Mouse (Mus musculus): ENCODE measurements at regions not wholly inside any gene's neighbourhood (a gene's known extent, or its start where the extent isn't known, plus 50 kb on each side); places are given as distances from the start of the nearest gene placed in this dataset.

- Histone ChIP-seq H3K9ac (no peak overlapping the region), H3K4me3 (replicated peaks) (no peak overlapping the region), H3K27ac (no peak overlapping the region), H3K4me1 (replicated peaks) (no peaks in the 10 kb centered on the region), H3K9me3 (replicated peaks) (no peaks in the 10 kb centered on the region), H3K36me3 (no peaks in the 10 kb centered on the region), H3K27me3 (no peaks in the 10 kb centered on the region), H3K4me2 (no peak overlapping the region)
- WGBS (ENCODE audit: insufficient replicate concordance), result 60% methylated on average over 6 of the region's 6 CpGs
- no peak for DNase-seq
- no peak for ATAC-seq (ENCODE audit: low read depth)
Measured at GRCm38 (mm10) chr7:129791450-129791820, 199.8 kb downstream of the Wdr11 start.

- WGBS (ENCODE audit: insufficient replicate concordance), result 60% methylated on average over 2 of the region's 2 CpGs
- no peak for ATAC-seq (ENCODE audit: low read depth)
- H3K4me1 ChIP-seq (replicated peaks), result no peaks in the 10 kb centered on the region
Measured at GRCm38 (mm10) chr7:129793733-129794132, 202.1 kb downstream of the Wdr11 start.

GRCm38 (mm10) chr7:129794276-129794675 lies 202.6 kb downstream of the Wdr11 start:
- no peak overlapping the region for H3K27ac ChIP-seq
- H3K4me1 ChIP-seq (replicated peaks), result no peaks in the 10 kb centered on the region
- ATAC-seq (ENCODE audit: low read depth), result no peak
- H3K27me3 ChIP-seq, result no peaks in the 10 kb centered on the region
- H3K9ac ChIP-seq, result no peak overlapping the region
- WGBS (ENCODE audit: insufficient replicate concordance), result 59% methylated on average over 5 of the region's 5 CpGs
- H3K4me3 ChIP-seq (replicated peaks), result no peak overlapping the region
- H3K36me3 ChIP-seq, result no peaks in the 10 kb centered on the region
- DNase-seq, result no peak
- no peaks in the 10 kb centered on the region for H3K9me3 ChIP-seq (replicated peaks)
- no peak overlapping the region for H3K4me2 ChIP-seq

More at GRCm38 (mm10) chr7:129793733-129794132, 202.1 kb downstream of the Wdr11 start:
- no peaks in the 10 kb centered on the region for H3K27me3 ChIP-seq
- H3K9me3 ChIP-seq (replicated peaks), result no peaks in the 10 kb centered on the region
- no peaks in the 10 kb centered on the region for H3K36me3 ChIP-seq
- no peak for DNase-seq
- no peak overlapping the region for H3K4me3 ChIP-seq (replicated peaks)
- no peak overlapping the region for H3K4me2 ChIP-seq
- no peak overlapping the region for H3K27ac ChIP-seq
- H3K9ac ChIP-seq, result no peak overlapping the region

GRCm38 (mm10) chr7:129798525-129798924 lies 206.9 kb downstream of the Wdr11 start:
- H3K4me3 ChIP-seq (replicated peaks), result no peak overlapping the region
- WGBS (ENCODE audit: insufficient replicate concordance), result 70% methylated on average over 5 of the region's 5 CpGs
- H3K27ac ChIP-seq, result no peak overlapping the region
- H3K4me1 ChIP-seq (replicated peaks), result no peaks in the 10 kb centered on the region
- H3K9me3 ChIP-seq (replicated peaks), result no peaks in the 10 kb centered on the region
- H3K27me3 ChIP-seq, result no peaks in the 10 kb centered on the region
- H3K36me3 ChIP-seq, result no peaks in the 10 kb centered on the region
- H3K4me2 ChIP-seq, result no peak overlapping the region
- ATAC-seq (ENCODE audit: low read depth) (no peak), DNase-seq (no peak)
- H3K9ac ChIP-seq, result no peak overlapping the region

- 39% methylated on average over 6 of the region's 6 CpGs for WGBS (ENCODE audit: insufficient replicate concordance)
- Histone ChIP-seq H3K9me3 (replicated peaks) (no peaks in the 10 kb centered on the region), H3K9ac (no peak overlapping the region), H3K36me3 (no peaks in the 10 kb centered on the region), H3K27ac (no peak overlapping the region), H3K4me3 (replicated peaks) (no peak overlapping the region), H3K4me1 (replicated peaks) (no peaks in the 10 kb centered on the region), H3K27me3 (no peaks in the 10 kb centered on the region), H3K4me2 (no peak overlapping the region)
- no peak for ATAC-seq (ENCODE audit: low read depth)
- no peak for DNase-seq
Measured at GRCm38 (mm10) chr7:129800461-129800867, 208.8 kb downstream of the Wdr11 start.

- Histone ChIP-seq H3K4me2 (no peak overlapping the region), H3K9me3 (replicated peaks) (no peaks in the 10 kb centered on the region), H3K4me1 (replicated peaks) (no peaks in the 10 kb centered on the region), H3K27me3 (no peaks in the 10 kb centered on the region), H3K27ac (no peak overlapping the region), H3K9ac (no peak overlapping the region), H3K36me3 (no peaks in the 10 kb centered on the region), H3K4me3 (replicated peaks) (no peak overlapping the region)
- ATAC-seq (ENCODE audit: low read depth), result no peak
- DNase-seq, result no peak
- 60% methylated on average over 2 of the region's 2 CpGs for WGBS (ENCODE audit: insufficient replicate concordance)
Measured at GRCm38 (mm10) chr7:129801431-129801847, 209.8 kb downstream of the Wdr11 start.

GRCm38 (mm10) chr7:129802168-129802567 lies 210.5 kb downstream of the Wdr11 start:
- Histone ChIP-seq H3K4me3 (replicated peaks) (no peak overlapping the region), H3K36me3 (no peaks in the 10 kb centered on the region), H3K9ac (no peak overlapping the region), H3K27me3 (no peaks in the 10 kb centered on the region), H3K4me2 (no peak overlapping the region), H3K9me3 (replicated peaks) (no peaks in the 10 kb centered on the region), H3K4me1 (replicated peaks) (no peaks in the 10 kb centered on the region), H3K27ac (no peak overlapping the region)
- DNase-seq, result no peak
- WGBS (ENCODE audit: insufficient replicate concordance), result 82% methylated on average over 6 of the region's 6 CpGs
- ATAC-seq (ENCODE audit: low read depth), result no peak

GRCm38 (mm10) chr7:129805340-129805739 lies 213.7 kb downstream of the Wdr11 start:
- Histone ChIP-seq H3K27ac (no peak overlapping the region), H3K4me2 (no peak overlapping the region), H3K36me3 (no peaks in the 10 kb centered on the region), H3K9ac (no peak overlapping the region), H3K4me3 (replicated peaks) (no peak overlapping the region), H3K9me3 (replicated peaks) (no peaks in the 10 kb centered on the region), H3K4me1 (replicated peaks) (no peaks in the 10 kb centered on the region), H3K27me3 (no peaks in the 10 kb centered on the region)
- DNase-seq (no peak), ATAC-seq (ENCODE audit: low read depth) (no peak)
- 63% methylated on average over 5 of the region's 5 CpGs for WGBS (ENCODE audit: insufficient replicate concordance)

- Histone ChIP-seq H3K27me3 (no peaks in the 10 kb centered on the region), H3K4me1 (replicated peaks) (no peaks in the 10 kb centered on the region), H3K36me3 (no peaks in the 10 kb centered on the region), H3K4me3 (replicated peaks) (no peak overlapping the region), H3K9me3 (replicated peaks) (no peaks in the 10 kb centered on the region), H3K27ac (no peak overlapping the region), H3K4me2 (no peak overlapping the region), H3K9ac (no peak overlapping the region)
- no peak for ATAC-seq (ENCODE audit: low read depth)
- 62% methylated on average over 9 of the region's 9 CpGs for WGBS (ENCODE audit: insufficient replicate concordance)
- no peak for DNase-seq
Measured at GRCm38 (mm10) chr7:129810141-129810540, 218.5 kb downstream of the Wdr11 start.

GRCm38 (mm10) chr7:129810565-129810964 lies 218.9 kb downstream of the Wdr11 start:
- WGBS (ENCODE audit: insufficient replicate concordance), result 61% methylated on average over 4 of the region's 4 CpGs
- H3K27ac ChIP-seq, result no peak overlapping the region
- no peak for ATAC-seq (ENCODE audit: low read depth)

GRCm38 (mm10) chr7:129814149-129814860 lies 222.6 kb downstream of the Wdr11 start:
- Histone ChIP-seq H3K4me3 (replicated peaks) (no peak overlapping the region), H3K27me3 (no peaks in the 10 kb centered on the region), H3K9ac (no peak overlapping the region), H3K4me1 (replicated peaks) (no peaks in the 10 kb centered on the region), H3K36me3 (no peaks in the 10 kb centered on the region), H3K27ac (no peak overlapping the region), H3K4me2 (no peak overlapping the region), H3K9me3 (replicated peaks) (no peaks in the 10 kb centered on the region)
- WGBS (ENCODE audit: insufficient replicate concordance), result 47% methylated on average over 6 of the region's 6 CpGs
- DNase-seq (no peak), ATAC-seq (ENCODE audit: low read depth) (no peak)

More at GRCm38 (mm10) chr7:129810565-129810964, 218.9 kb downstream of the Wdr11 start:
- H3K4me2 ChIP-seq, result no peak overlapping the region
- DNase-seq, result no peak
- H3K4me1 ChIP-seq (replicated peaks), result no peaks in the 10 kb centered on the region
- no peak overlapping the region for H3K9ac ChIP-seq
- H3K27me3 ChIP-seq, result no peaks in the 10 kb centered on the region
- H3K4me3 ChIP-seq (replicated peaks), result no peak overlapping the region
- H3K36me3 ChIP-seq, result no peaks in the 10 kb centered on the region
- no peaks in the 10 kb centered on the region for H3K9me3 ChIP-seq (replicated peaks)

- no peak overlapping the region for H3K9ac ChIP-seq
- no peaks in the 10 kb centered on the region for H3K36me3 ChIP-seq
- DNase-seq (no peak), ATAC-seq (ENCODE audit: low read depth) (no peak)
- no peak overlapping the region for H3K4me3 ChIP-seq (replicated peaks)
- WGBS (ENCODE audit: insufficient replicate concordance), result 66% methylated on average over 2 of the region's 2 CpGs
- H3K4me2 ChIP-seq, result no peak overlapping the region
- no peaks in the 10 kb centered on the region for H3K9me3 ChIP-seq (replicated peaks)
- no peaks in the 10 kb centered on the region for H3K27me3 ChIP-seq
- H3K4me1 ChIP-seq (replicated peaks), result no peaks in the 10 kb centered on the region
- H3K27ac ChIP-seq, result no peak overlapping the region
Measured at GRCm38 (mm10) chr7:129818833-129819232, 227.2 kb downstream of the Wdr11 start.

Measured in liver, embryonic 13.5 days (tissue).